Mouse (Mus musculus) liver, embryonic 14.5 days (tissue): ENCODE measurements around the gene Scarf2. TPM values are rescaled to one million over a fixed set of nuclear protein-coding genes. Genes with fewer than 3 reads are reported as not detected.

Experiments
- ATAC-seq: fragments of 200-750 bp; cut with Nextera tagmentation; 2 replicates; pipeline ENCODE4 v1.8.0; 2017; ENCODE audit warnings: moderate number of reproducible peaks, mild to moderate bottlenecking, moderate library complexity; ENCODE audit not compliant: insufficient read depth
- DNase-seq, 3 experiments: peaks; one replicate each; pipeline ENCODE4 v3.0.0-alpha.2; 2012 to 2013; ENCODE audit warnings: low read depth in 3 of 3, low spot score in 3 of 3
- H3K27ac ChIP-seq: fragments of 300-500 bp; sonication (generic); 2 replicates; pipeline ENCODE4 v1.5.1; 2014; ENCODE audit warnings: moderate library complexity, mild to moderate bottlenecking, control low read depth, inconsistent platforms
- H3K27me3 ChIP-seq: fragments of 300-500 bp; sonication (generic); 2 replicates; pipeline ENCODE4 v1.6.1; 2014; ENCODE audit warnings: mild to moderate bottlenecking, low read length, moderate library complexity; ENCODE audit not compliant: control insufficient read depth, insufficient read depth
- H3K36me3 ChIP-seq: fragments of 300-500 bp; sonication (generic); replicated peaks from 2 replicates; pipeline ENCODE4 v1.6.1; 2014; ENCODE audit warnings: low read depth; ENCODE audit not compliant: control insufficient read depth, insufficient read depth
- H3K4me1 ChIP-seq, 2 experiments: fragments of 200-500 bp in 1 of 2; fragments of 300-500 bp in 1 of 2; sonication (generic) in 1 of 2; replicated peaks; 2 replicates each; pipeline ENCODE4 v1.6.1; 2012 to 2014; ENCODE audit warnings: antibody characterized with exemption in 1 of 2, inconsistent platforms in 1 of 2, low read length in 1 of 2; ENCODE audit not compliant: control insufficient read depth in 2 of 2, insufficient read depth in 2 of 2
- H3K4me2 ChIP-seq: fragments of 300-500 bp; sonication (generic); 2 replicates; pipeline ENCODE4 v1.6.1; 2014; ENCODE audit warnings: low read depth, mild to moderate bottlenecking, control low read depth, moderate library complexity
- H3K4me3 ChIP-seq, 2 experiments: fragments of 200-500 bp in 1 of 2; fragments of 300-500 bp in 1 of 2; sonication (generic) in 1 of 2; 2 replicates each; pipeline ENCODE4 v1.5.1; 2012 to 2014; ENCODE audit warnings: low read depth in 2 of 2, low read length in 2 of 2, mild to moderate bottlenecking in 2 of 2, control low read depth in 1 of 2, inconsistent platforms in 1 of 2, moderate library complexity in 1 of 2; ENCODE audit not compliant: insufficient read depth in 1 of 2
- H3K9ac ChIP-seq: fragments of 300-500 bp; sonication (generic); replicated peaks from 2 replicates; pipeline ENCODE4 v1.6.1; 2014; ENCODE audit warnings: mild to moderate bottlenecking, control low read depth, moderate library complexity
- H3K9me3 ChIP-seq: fragments of 300-500 bp; sonication (generic); 2 replicates; pipeline ENCODE4 v1.6.1; 2016; ENCODE audit warnings: low read length, mixed read lengths; ENCODE audit not compliant: control insufficient read depth
- CTCF ChIP-seq: IDR thresholded peaks from 2 replicates; pipeline ENCODE4 v1.5.1; 2016; ENCODE audit warnings: antibody characterized with exemption, low read depth, control low read depth
- EP300 ChIP-seq: IDR thresholded peaks from 2 replicates; pipeline ENCODE4 v1.6.1; 2016; ENCODE audit warnings: antibody characterized with exemption, low read depth
- WGBS: fragments of 180-500 bp; shearing (Covaris S2); extraction: QIAGEN DNeasy Blood & Tissue Kit; methylation state at CpG from one replicate; pipeline ENCODE4 v1.1.7; 2014; ENCODE audit not compliant: insufficient replicate concordance; 5-methylcytosine and 5-hydroxymethylcytosine counted together
- polyA plus RNA-seq, 2 experiments: library from polyadenylated mRNA; depleted of rRNA in 1 of 2; stranded (reverse) in 1 of 2; unstranded in 1 of 2; fragments of >200 nt; fragmentation: Nextera tagmentation in 1 of 2; extraction: Ambion mirVana in 1 of 2; gene quantifications; 2 replicates each; pipeline versions ENCODE4 v1.2.1 to v1.2.3; 2012 to 2014

Scarf2 gene
- polyA plus RNA-seq, 2 experiments: 0.51 to 3.4 TPM

DNA sequence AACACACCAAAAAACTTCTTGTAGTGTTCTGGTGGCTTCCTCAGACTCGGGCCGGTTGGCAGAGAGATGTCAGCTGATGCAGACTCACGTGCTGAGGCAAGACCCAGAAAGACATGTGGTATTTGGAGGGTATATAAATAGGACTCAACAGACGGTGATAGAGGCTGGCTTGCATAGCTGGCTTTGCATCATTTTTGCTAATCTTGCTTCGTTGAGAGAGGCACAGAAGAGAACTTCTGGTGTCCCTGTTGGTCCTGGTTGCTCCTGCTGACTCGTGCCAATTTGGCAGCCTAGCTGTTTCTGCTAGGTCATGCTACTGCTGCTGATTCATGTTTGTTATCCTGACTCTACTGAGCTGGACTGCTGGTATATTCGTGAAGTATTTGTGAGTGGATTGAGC is 28.2 kb upstream of the Scarf2 start:
- Histone ChIP-seq H3K9ac (peak overlapping the region; percentile 3; the same call in 1 of the 2 replicates), H3K4me3 (no peak overlapping the region), H3K4me2 (peak overlapping the region; percentile 28), H3K27me3 (no peaks in the 10 kb centered on the region), H3K9me3 (no peaks in the 10 kb centered on the region), H3K36me3 (0 out of 2 replicates have a peak, but pooled peaks cover 2% of the 10 kb centered on the region), H3K4me1 (peaks cover 6 to 15% of the 10 kb centered on the region in 2 experiments), H3K27ac (peak overlapping the region; percentile 61)
- ATAC-seq (peak; percentile 82), DNase-seq (peak; percentile 44 to 54 (median 46))
- 57% methylated on average over 7 of the region's 7 CpGs for WGBS
- TF ChIP-seq CTCF (no peak), EP300 (no peak)

DNA sequence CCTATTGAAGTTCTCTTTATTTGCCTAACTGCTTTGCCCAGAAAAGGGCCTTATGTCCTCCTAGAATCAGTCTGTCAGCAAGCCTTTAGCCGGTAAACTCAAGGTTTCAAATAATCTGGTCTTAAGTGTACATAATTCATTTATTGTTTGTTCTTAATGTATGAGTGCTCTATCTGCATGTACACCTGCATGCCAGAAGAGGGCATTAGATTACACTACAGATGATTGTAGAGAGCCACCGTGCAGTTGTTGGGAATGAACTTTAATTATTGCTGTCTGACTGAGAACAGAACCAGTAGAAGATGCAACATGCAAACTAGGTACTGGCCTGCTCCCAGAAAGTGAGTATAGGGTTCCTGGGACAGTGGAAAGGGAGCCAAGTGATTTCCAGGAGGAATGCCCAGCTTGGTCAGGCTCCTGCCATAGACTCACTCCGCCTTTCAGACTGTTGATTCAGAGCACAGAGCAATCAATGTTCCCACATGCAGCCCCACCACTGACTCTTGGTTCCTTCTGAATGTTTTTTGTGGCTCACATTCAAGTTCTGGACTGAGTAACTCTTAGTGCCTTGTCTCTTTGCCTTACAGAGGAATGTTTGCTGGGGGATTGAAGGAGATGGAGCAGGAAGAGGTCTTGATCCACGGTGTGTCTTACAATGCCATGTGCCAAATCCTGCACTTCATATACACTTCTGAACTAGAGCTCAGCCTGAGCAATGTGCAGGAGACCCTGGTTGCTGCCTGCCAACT is 25.8 kb upstream of the Scarf2 start:
- Histone ChIP-seq H3K27ac (no peak overlapping the region), H3K4me1 (peaks cover 4 to 13% of the 10 kb centered on the region in 2 experiments), H3K27me3 (no peaks in the 10 kb centered on the region), H3K9ac (no peak overlapping the region), H3K9me3 (no peaks in the 10 kb centered on the region), H3K36me3 (0 out of 2 replicates have a peak, but pooled peaks cover 2% of the 10 kb centered on the region), H3K4me3 (no peak overlapping the region), H3K4me2 (no peak overlapping the region)
- ATAC-seq (no peak), DNase-seq (no peak)
- TF ChIP-seq CTCF: peak; percentile 45
- no peak for TF ChIP-seq EP300
- WGBS: 67% methylated on average over 4 of the region's 4 CpGs

DNA sequence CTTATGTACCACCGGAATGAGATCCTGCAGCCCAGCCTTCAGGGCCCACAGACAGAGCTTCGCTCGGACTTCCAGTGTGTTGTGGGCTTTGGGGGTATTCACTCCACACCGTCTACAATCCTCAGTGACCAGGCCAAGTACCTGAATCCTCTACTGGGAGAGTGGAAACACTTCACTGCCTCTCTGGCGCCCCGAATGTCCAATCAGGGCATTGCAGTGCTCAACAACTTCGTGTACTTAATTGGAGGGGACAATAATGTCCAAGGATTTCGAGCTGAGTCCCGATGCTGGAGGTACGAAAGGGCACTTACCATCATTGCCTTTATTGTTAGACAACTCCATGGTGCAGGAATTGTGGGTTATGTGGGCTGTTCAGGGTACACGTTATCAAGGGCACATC is 20.3 kb upstream of the Scarf2 start:
- Histone ChIP-seq H3K4me3 (no peak overlapping the region), H3K9ac (no peak overlapping the region), H3K27me3 (no peaks in the 10 kb centered on the region), H3K27ac (no peak overlapping the region), H3K4me2 (no peak overlapping the region), H3K9me3 (no peaks in the 10 kb centered on the region), H3K36me3 (no peaks in the 10 kb centered on the region; the same call in 1 of the 2 replicates), H3K4me1 (no peaks in the 10 kb centered on the region)
- WGBS: 52% methylated on average over 11 of the region's 11 CpGs
- TF ChIP-seq CTCF (peak; percentile 80), EP300 (no peak)
- DNase-seq (no peak), ATAC-seq (no peak)

DNA sequence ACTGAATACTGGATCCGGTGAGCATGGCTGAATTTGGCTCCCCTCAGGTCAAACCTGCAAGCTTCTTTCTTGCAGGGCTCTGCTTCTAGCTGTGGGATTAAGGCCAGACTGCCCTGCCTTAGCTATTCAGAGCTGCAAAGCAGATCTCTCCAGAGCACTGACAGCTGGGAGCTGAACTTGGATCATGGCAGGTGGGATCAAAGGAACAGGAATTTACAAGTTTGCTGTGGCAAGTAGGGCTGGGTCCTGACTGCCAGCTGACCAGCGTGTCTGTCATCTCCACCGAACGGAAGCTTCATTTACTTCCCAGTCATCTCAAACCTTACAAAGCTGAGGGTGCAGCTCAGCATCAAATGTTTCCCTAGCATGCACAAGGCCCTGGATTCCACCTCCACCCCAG is 18.9 kb upstream of the Scarf2 start:
- H3K27ac ChIP-seq: no peak overlapping the region
- no peaks in the 10 kb centered on the region for H3K9me3 ChIP-seq
- no peak overlapping the region for H3K4me3 ChIP-seq
- no peak overlapping the region for H3K9ac ChIP-seq
- DNase-seq (no peak), ATAC-seq (no peak)
- H3K36me3 ChIP-seq: no peaks in the 10 kb centered on the region; the same call in 1 of the 2 replicates
- TF ChIP-seq CTCF: no peak
- no peak for TF ChIP-seq EP300
- H3K27me3 ChIP-seq: no peaks in the 10 kb centered on the region
- no peaks in the 10 kb centered on the region for H3K4me1 ChIP-seq
- WGBS: 63% methylated on average over 4 of the region's 4 CpGs
- H3K4me2 ChIP-seq: no peak overlapping the region

DNA sequence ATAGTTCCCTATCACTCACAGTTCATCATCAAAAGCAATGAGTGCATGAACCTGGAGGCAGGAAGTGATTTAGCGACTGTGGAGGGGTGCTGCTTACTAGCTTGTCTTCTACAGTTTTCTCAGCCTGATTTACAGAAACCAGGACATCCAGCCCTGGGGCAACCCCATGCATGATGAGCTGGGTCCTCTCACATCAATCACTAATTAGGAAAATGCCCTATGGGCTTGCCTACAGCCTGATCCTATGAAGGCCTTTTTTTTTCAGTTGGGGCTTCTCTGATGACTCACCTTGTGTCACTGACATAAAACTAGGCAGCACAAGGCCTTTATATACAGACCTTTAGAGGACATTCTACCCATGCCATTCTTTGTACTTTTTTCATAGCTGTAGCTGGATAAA is 17.4 kb upstream of the Scarf2 start:
- H3K36me3 ChIP-seq: no peaks in the 10 kb centered on the region; the same call in 1 of the 2 replicates
- TF ChIP-seq CTCF (no peak), EP300 (no peak)

More for the DNA sequence above, 17.4 kb upstream of the Scarf2 start:
- no peak overlapping the region for H3K4me2 ChIP-seq
- no peak overlapping the region for H3K4me3 ChIP-seq
- no peak overlapping the region for H3K27ac ChIP-seq
- no peaks in the 10 kb centered on the region for H3K4me1 ChIP-seq
- WGBS: 61% methylated on average over 1 of the region's 1 CpGs
- no peak overlapping the region for H3K9ac ChIP-seq
- no peak for DNase-seq
- H3K27me3 ChIP-seq: no peaks in the 10 kb centered on the region
- ATAC-seq: no peak
- H3K9me3 ChIP-seq: no peaks in the 10 kb centered on the region
